Mouse (Mus musculus): ENCODE data around the gene Ttc29.

GRCm38 (mm10) chr8:78433318-78433717 lies 220.2 kb downstream of the Ttc29 start:
- TF ChIP-seq CTCF (IDR thresholded peaks at IDR 0.05; ENCODE audit: borderline replicate concordance, control insufficient read depth, extremely low read depth, insufficient read depth, low read length, poor library complexity) (no peak), POLR2A (IDR thresholded peaks at IDR 0.05; ENCODE audit: control insufficient read depth, extremely low read depth, insufficient read depth, low read length, poor library complexity) (no peak)

Data from thymus, adult 2 months (tissue).